Mouse (Mus musculus) heart, adult 18-20 months (tissue): ENCODE results near the gene Pkp1. TPM values are rescaled to one million over a fixed set of nuclear protein-coding genes. Genes with fewer than 3 reads are reported as not detected.

Source experiments
- total RNA-seq, 2 experiments: library from RNA; stranded (reverse); gene quantifications; 2 replicates each; pipeline ENCODE4 v1.2.3; 2021

The Pkp1 gene
- total RNA-seq, 2 experiments from 2014 or later, result not detected

Other genes with a start within 250 kb of the Pkp1 start
- gene Csrp1, start 199.1 kb downstream of the Pkp1 start, total RNA-seq, result 10 to 100 TPM; 47.0 to 51.1 TPM
- 10 to 100 TPM; 11.0 to 11.7 TPM for gene Phlda3, start 153.1 kb downstream of the Pkp1 start, total RNA-seq
- 1 to 10 TPM; 1.5 to 1.7 TPM for gene Tnni1, start 139.8 kb downstream of the Pkp1 start, total RNA-seq
- 1 to 10 TPM; 5.9 to 8.3 TPM for gene Lad1, start 100.6 kb downstream of the Pkp1 start, total RNA-seq
- gene Tnnt2, start 82.9 kb downstream of the Pkp1 start, total RNA-seq, result over 10,000 TPM in 1 of 2 experiments, 1,000 to 10,000 TPM in 1; 9,387 to 10,464 TPM
- under 1 TPM in 1 of 2 experiments, not detected in 1; 0.08 TPM for gene Igfn1, start 87.1 kb upstream of the Pkp1 start, total RNA-seq
- gene Tmem9, start 88.9 kb upstream of the Pkp1 start, total RNA-seq, result 10 to 100 TPM; 13.9 to 14.0 TPM
- gene Ascl5, start 131.6 kb upstream of the Pkp1 start, total RNA-seq, result not detected
- 10 to 100 TPM; 16.4 to 18.1 TPM for gene Cacna1s, start 133.5 kb upstream of the Pkp1 start, total RNA-seq
- 1 to 10 TPM in 1 of 2 experiments, under 1 TPM in 1; 0.77 to 2.6 TPM for gene Kif21b, start 212.2 kb upstream of the Pkp1 start, total RNA-seq